Mouse (Mus musculus) inflammation-experienced regulatory T-cells, adult 6 months (primary cell): ENCODE measurements at regions not wholly inside any gene's neighbourhood (a gene's known extent, or its start where the extent isn't known, plus 50 kb on each side); places are given as distances from the start of the nearest gene placed in this dataset.

Experiments used
- ATAC-seq: one replicate; pipeline ENCODE4 v1.8.0; 2017

DNA sequence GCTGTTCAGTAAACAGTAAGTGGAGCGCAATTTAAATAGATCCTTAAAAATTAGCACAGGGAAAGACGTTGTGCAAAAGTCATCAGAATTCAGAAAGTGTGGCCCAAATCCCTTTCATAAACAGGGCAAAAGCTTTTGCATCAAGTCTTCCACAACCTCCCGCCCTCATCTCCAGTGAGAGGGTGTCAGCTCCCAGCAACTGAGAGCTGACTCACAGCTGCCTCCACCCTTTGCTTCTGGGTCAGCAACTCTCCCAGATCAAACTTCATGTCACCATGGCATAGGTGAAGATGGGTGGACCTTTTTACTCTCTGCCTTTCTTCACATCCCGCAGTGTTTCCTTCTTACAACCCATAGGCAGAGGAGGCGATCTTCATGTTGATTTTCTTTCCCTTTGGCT, 768.0 kb downstream of the Gm826 start:
- no peak for ATAC-seq

DNA sequence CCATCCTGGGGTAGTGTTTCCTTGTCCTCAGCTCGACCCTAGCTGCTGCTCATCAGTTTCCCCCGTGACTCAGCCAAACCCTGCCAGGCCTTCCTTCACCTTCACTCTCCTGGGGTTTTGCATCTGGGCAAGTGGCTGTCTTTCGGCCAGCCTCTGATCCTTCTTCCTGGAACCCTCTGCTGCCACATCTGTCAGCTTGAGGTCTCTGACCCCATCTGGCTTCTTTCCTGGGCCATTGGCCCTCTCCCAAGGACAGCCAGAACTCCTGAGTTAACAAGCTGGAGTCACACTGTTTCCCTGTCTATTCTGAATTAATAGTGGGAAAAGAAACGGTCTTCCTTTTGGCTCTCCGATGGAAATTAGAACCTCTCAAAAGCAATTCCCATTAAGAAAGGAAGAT, 767.5 kb downstream of the Gm826 start:
- no peak for ATAC-seq

DNA sequence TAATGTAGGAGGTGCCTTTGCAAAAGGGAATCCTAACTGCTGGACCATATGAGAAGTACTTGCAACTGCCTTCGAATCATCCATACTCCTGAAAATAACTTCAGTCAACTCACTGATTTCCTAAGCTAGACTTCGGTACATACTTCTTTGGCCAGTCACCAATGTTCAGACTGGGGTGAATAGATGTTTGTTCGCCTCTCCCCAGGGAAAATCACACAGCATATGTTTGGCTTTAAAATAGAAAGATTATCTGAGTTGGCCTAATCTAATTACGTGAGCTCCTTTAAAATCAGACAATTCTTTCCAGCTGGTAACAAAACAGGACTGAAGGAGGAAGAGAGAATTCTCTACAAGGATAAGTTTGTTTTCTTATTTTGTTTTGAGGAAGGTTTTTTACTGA, 765.6 kb downstream of the Gm826 start:
- no peak for ATAC-seq

DNA sequence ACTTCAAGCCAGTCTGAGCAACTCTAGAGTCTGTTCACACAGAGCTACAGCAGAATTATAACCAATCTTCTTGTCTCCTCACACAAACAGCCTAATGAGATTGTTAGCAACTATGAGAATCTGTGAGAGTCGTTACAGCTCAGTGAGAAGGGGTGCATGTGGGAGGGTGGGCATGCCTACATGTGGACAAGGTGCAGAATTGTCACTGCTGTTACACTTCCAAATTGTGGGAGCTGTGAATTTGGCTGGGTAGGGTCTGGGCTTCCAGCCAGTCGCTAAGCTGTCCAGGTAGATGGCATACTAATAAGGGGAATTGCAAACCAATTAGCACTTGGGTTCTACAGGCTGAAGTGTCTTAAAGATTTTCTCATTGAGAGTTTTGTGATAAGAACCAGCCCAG, 762.1 kb downstream of the Gm826 start:
- ATAC-seq: no peak

DNA sequence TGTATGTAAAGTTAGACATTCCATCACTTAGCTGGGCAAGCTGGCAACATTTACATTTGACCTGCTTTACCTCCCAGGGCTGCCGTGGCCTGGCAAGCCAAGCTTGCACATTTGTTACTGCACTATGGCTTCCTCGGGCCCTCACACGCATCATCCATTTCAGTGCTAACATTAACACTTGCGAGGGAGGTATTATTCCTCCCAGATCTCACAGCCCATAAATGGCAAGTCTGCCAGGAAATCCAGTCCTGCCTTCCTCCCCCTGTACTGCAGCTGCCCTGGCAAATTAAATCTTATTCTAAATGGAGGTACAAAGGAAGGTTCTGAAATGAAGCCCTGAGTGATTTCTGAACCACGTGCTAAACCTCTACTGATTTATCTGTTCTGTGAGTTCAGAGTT, 758.7 kb downstream of the Gm826 start:
- ATAC-seq: no peak

DNA sequence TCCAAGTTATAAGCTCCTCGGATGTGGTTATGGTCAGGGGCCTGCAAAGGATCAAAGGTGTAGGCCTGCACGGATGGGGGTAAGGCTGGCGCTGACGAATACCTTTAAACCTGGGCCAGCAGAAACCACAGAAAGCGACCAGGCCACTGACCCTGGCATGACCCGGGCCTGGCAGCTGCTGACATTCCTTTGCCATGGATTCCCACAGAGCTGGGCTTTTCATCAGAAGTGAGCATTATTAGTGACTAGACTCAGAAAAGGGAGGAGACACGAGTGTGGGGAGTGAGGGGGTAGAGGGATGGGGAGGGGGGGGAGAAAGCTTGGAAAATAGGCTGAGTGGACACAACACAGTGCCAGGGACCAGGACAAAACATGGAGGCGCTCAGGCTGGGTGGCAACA, 750.9 kb downstream of the Gm826 start:
- no peak for ATAC-seq

DNA sequence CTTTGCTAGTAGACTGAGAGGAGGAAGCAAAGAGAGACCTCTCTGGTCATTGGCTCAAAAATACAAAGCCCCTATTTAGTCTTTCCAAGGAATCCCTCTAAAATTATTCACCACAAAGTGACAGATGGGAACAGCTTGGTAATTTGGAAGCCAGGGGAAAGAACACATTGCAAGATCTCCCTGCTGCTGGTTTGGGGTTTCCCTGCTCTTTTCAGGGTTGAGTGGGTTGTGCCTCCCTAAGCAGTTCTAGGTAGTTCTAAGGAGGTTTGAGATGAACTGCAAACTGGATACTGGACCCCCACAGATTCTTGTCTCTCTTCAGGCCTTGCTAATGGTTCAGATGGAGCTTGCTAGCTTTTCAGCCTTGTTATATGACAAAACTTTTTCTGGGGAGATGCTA, 749.3 kb downstream of the Gm826 start:
- no peak for ATAC-seq

DNA sequence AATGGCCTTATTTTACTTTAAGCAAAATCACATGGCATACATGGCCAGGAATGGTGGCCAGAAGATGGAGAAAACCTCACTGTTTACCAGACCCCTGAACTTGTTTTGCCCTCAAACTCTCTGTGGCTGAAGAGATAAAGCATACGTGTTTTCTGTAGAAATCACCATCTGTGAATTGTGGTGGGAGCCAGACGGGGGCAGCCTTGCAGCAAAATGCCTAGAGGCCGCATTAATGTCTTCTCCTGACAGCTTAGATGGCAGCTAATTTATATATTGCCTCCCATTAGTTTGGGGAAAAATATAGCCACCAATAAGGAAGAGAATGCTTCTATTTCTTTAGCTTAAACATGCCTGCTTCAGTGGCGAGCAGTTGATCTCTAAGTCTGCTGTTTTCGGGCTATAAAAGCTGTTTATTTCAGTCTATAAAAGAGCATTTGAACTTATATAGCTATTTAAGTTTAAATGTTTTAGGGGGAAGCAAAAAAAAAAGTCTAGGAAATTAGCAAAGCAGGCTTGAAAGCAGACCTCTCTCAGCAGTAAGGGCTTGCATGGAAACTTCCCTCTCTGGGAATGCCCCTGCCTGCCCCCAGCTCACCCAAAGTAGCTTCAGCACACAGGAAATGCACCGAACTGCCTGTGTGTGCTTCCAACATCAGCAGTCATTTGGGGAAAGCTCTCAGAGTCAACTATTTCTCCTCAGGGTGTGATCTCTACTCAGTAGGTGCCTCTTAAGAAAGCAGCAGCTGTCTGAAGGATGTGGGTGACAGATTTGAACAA, 747.1 kb downstream of the Gm826 start:
- ATAC-seq: no peak

DNA sequence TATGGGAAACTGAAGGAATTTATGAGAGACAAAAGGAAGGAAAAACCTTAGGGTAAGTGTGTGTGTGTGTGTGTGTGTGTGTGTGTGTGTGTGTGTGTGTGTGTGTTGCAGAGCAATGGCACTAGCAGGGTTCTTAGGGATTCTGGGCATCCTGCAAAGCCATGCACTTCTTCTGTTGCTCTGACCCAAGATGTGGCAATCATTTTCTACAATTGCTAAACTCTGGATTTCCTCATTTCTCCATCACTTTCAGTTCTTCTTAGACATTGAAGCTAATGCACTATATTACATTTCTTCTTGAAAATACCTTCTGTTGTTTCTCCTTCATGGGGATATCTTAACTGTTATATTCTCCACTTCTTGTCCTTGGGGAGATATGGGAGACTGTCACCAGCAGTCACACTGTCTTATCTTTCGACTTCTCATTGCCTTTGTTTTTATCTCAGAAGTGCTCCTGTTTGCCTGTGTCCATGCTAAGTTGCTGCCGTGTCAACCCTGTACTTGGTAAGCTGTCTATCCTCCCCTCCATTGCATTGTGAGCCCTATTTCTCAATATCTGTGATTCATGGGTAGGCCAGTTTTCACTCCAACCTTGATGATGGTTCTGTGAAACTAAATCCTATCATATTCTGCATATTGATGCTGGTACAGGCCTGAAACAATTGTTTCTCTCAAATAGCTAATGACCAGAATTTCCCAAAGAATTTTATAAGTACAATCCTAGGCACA, 742.4 kb downstream of the Gm826 start:
- ATAC-seq: no peak

DNA sequence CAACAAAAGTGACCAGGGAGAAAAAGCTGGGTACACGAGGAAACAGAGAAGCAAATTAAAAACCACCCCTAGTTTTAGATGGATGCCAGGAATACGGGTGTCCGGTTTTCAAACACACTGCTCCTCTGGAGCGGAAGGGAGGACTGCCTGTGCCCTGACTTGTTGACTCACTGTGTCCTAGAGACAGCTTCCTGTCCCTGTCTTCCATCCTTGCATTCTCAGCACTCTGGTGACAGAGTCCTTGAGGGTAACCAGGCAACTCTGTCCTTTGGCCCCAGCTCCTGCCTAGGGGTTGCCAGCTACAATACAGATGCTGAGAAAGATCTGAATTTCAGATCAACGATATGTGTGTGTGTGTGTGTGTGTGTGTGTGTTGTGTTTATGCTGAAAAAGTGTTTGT, 741.1 kb downstream of the Gm826 start:
- ATAC-seq: no peak

DNA sequence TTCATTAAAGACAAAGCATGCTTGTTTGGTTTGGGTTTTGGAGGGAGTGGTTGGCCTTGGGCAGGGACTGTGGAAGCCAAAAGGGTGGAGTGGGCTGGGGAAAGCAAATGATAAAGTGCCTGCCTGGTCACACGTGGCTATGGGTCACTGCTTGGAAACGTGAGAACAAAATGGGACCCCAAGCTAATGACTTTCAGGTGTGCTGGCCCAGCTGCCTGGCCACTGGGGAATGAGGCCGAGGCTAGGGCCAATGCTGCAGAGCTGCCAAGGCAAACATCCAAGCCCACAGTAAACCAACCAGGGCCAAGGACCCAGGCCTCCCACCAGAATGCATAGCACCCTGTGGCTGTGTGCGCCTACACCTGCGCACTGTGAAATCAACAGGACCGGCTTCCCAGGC, 737.7 kb downstream of the Gm826 start:
- ATAC-seq: no peak

DNA sequence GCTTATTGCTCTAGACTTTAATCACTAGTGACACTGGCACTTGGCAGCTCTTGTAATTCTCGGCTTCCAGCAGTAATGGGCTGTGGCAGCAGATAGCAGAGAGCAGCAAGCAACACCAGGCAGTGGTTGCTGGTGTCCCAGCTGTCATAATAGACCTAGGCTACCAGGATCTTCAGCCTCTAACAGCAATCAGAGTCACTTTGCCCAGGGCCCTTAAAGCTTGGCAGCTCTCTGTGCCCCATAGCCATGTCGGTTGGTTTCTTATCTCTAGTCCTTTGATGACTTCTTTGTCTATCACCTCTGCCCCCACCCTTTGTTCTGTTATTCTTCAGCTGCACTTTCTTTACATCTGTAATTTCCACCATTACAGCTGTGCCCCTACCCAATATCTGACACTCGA, 735.9 kb downstream of the Gm826 start:
- ATAC-seq: no peak

DNA sequence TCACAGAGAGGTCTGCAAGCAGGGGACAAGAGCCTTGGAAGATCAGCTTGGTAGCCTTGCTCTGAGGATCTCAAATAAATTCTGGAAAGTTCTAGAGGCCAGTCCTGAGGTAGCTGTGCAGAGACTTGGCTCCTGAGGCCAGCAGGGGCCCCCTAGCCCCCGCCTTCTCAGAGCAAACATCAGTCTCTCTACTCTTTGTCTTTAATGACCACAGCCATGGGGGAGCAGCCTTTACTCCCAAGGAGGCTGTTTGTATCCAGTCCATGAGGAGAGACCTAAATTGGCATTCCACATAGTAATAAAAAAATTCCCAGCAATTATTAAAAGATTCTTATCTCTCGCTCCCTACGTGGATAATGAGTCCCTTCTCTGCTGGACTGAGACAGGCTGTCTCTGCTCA, 726.8 kb downstream of the Gm826 start:
- ATAC-seq: no peak

DNA sequence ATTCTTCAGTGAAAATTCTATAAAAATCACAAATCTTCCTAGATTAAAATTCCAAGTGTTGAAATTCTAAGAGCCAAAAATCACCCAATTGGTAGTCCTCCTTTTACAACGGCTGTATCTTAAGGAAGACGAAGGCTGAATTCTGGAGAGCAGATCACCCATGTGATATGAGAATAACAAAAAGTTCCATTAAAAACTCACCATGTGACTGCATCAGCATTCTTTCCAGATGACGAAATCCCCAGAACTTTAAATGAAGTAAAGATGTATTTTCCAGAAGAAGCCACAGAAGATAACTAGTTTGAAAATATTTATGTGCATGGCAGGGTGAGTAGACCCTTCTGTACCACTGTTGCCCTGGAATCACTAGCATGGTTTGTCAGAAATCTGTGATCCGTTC, 723.5 kb downstream of the Gm826 start:
- ATAC-seq: no peak

DNA sequence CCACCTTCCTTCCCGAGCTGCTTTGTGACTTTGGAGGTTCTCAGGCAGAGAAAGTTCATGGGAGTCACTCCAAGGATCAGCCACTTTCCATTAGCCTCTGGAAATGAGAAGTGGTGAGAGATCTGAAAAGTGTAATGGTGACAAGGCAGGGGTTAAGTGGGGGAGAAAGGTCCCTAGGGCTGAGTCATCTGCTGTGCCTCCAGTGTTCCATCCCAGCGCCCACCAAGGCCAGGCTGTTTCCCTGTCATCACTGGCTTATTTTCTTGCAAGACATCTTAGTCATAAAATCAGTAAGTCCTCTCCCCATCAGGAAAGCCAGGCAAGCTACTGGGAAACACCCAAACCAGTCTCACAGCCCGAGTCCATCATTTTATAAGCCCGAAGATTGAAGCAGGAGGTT, 717.3 kb downstream of the Gm826 start:
- ATAC-seq: no peak

DNA sequence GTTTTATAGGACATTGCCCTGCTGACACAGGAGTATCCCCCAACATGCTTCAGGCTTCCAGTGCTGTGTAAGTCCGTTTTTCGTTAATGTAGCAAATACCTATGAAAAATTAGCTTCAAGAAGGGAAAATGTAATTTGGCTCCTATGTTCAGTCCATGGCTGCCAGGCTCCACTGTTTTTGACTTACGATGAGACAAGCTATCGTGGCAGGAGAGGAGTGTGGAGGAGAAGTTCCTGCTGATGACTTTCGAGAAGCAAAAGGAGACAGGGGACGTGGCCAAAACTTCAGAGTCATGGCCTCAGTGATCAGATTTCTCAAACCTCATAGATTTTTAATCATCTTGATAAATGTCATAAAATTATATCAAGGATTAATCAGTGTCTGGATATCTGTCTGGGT, 712.7 kb downstream of the Gm826 start:
- no peak for ATAC-seq

DNA sequence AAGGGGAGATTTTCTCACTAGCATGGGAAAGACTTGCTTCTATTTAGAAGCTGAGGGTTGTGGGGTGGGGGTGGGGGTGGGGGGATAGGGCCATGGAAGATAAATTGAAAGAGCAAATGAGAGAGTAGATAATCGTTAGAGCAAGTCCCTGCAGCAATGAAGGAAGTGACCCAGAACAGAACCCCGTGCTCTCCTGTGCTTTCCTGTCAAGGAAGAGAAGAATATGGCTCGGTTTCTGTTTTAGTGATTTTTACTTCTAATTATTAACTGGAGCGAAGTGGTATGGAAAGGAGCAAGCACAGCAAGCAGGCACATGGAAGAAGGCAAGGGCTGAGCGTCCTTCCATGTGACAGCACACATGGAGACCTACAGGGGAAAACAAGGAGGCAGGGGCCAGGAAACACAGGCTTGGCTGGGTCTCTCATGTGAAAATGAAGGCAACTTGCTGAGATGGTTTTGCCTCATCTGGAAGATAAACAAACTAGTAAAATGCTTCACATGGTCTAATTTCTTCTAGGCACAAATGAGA, 711.8 kb downstream of the Gm826 start:
- ATAC-seq: no peak

DNA sequence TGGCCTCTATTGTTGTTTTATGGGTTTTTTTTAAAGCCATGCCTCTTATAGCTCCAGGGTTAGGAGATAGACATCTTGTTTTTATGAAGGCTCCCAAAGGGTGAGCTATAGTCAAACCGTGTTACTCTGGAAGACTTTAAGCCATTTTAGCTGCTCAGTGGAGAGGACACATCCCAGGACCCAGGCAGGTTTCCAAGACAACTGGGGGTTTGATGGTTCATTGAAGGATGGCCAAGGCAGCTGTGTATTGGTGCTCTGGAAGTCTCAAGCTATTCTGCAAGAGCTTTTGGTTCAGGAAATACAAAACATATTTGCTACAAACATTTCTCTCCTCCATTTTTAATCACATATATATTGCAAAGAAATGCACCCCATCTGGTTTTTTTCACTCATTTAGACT, 708.7 kb downstream of the Gm826 start:
- ATAC-seq: no peak

DNA sequence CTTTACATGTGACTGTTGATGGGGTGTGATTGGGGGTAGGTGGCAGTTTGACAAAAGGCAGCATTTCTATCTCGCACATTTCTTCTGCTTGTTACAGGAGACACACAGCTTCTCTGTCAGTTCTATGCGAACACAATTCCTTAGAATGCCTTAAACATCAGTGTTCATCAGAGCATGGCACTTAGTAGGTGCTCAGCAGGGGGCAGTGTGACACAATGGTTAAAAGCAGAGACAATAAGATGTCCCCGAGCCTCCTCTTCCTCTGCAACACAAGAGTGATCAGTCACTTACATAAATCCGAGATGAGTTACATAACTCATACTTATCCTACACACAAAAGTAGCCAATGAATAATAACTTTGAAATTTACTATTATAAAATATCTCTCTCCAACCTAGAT, 688.1 kb downstream of the Gm826 start:
- ATAC-seq: no peak

DNA sequence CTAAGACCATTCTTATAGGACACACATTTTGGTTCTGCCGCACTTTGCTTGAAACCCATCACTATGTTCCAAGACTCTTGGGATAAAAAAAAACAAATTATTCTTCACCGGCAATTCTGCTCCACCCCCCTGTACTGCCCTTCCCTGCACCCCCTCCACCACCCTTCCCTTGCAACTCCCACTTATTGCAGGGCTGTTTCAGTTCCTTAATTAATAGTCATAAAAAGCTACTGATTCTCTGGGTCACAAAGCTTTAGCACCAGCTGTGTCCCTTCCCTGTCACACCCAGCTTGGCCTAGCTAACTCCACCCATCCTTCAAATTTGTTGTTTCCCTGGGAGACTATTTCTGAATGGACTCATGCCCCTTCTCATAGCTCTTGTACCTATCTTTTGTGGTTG, 687.4 kb downstream of the Gm826 start:
- no peak for ATAC-seq

DNA sequence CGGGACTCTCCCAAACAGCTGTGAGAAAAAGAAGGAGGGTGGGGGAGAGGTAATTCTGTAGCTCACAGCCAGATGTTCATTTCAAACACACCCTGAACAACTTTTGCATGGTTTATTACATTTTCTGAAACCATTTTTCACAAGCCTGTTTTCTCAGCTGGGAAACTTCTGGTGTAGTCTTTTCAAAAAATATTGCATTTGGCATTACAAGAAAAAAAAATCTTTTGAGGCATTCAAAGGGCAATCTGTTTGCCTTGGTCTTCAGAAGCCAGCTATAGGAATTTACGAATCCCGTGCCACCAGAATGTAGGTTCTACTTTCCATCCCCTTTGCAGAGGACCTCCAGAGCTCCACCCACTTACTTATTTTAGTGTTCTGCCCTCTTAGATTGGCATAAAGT, 681.7 kb downstream of the Gm826 start:
- ATAC-seq: no peak

DNA sequence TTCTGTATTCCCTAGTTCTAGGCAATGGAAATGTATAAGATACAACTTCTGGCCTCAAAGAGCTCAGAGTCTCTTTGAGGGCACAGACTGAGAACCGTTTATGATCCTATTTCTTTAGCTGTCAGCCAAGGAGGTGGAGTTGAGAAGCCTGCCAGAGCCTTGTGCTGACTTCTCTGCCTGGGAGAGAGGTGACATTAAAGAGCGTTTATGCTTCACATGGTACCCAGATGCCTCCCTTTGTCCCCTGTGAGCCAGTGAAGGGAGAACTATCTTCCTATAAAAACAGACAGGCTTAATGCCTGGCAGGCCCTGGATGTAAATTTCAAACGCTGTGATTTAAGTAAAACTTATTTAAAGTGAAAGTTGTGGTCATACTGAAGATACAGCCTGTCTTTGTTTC, 657.1 kb downstream of the Gm826 start:
- ATAC-seq: no peak

DNA sequence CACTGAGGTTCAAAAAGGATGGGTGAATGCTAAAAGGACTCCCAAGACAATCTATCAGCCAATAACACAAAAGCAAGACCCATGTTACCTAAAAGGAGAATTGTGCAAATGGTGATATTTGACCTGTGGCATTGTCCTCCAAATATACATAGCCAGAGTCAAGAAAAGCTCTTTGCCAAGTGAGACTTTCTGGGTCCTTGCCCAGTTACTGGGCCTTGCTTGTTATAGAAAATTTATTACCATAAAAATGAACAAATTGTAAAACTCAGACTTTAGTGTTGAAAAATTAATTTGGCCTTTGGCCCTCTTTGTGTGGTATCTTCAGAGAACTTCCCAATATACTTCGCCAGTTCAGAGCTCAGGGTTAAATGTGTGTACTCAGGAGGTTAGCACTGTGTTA, 653.3 kb downstream of the Gm826 start:
- ATAC-seq: no peak

DNA sequence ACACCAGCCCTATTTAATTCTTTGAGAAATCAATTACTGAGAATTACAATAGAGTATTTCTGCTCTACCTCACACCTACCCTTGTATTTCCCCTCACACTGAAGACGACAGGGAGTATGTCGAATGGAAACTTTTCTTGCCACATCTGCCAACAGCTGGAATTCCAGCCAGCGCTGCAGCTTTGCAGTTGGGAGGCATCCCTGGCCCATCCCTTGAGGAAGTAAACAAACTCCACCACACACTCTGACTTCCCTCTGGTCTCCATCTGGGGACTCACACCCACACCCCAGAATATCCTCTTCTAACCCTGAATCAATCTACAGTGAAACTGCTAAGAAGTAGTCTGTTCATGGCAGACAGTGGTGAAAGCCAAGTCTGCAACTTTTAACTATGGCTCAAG, 630.9 kb downstream of the Gm826 start:
- no peak for ATAC-seq

DNA sequence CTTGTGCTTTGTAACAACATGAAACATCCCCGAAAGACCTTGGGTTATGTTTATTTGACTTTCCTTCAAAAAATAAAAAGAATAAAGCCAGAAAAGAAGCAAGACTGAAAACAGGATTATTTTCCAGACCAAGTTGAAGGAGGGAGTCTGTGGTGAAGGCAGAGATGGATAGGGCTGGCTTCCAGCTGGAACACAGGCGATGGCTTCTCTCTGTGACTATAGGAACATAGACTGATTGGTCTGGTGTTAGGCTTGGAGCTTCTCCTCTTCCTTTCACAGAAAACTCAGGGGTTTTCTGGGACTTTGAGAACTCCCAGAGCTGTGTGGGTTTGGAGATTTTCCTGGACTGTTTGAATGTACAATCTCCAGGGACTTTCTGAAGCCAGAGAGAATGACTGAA, 625.8 kb downstream of the Gm826 start:
- ATAC-seq: no peak
